Mouse (Mus musculus) cerebellum, adult 8-10 months (tissue): Measurements from ENCODE around the gene Med16.
A peak's percentile ranks its signal among the peaks of the same experiment; 100 is the strongest.

Experiments used
- DNase-seq: peaks from one replicate; pipeline ENCODE4 v3.0.0; 2022

Gene Med16

GRCm38 (mm10) chr10:79883297-79884084 lies 25.2 kb downstream of the Med16 start:
- DNase-seq = peak; percentile 80

- DNase-seq = no peak
Observed at GRCm38 (mm10) chr10:79881981-79882380, 26.7 kb downstream of the Med16 start.

DNA sequence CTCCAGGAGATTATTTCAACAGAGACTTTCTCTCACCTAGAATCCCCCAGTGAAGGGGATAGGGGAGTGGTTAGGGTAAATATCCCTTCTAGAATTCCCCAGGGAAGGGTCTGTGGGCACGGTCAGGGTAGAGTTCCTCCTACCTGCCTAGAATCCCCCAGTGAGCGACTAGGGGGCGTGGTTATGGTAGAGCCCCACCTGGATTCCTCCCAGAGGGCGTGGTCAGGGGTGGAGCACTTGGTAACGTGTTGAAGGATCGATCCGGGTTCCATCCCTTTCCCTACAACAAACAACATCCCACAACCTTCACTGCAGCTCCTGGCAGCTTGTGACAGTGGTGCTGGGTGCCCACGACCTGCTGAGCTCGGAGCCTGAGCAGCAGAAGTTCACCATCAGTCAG lies 28.0 kb downstream of the Med16 start:
- DNase-seq = no peak

DNA sequence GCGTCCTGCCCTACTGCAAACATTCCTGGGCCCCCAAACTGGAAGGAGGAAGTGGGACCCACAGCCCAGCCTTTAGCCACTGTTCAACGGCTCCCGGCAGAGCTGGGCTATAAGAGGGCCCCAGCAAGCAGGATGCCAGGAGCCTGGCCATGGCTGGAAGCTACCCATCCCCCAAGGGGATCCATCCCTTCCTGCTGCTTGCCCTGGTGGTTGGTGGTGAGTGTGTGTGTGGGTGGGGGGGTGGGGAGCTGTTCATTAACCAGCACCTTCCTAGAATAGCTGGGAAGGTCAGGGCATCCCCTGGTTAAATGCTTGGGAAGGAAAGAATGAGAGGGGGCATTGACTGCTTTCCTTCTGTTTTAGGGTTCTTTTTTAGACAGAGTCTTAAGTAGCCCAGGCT lies 29.2 kb downstream of the Med16 start:
- no peak for DNase-seq

DNA sequence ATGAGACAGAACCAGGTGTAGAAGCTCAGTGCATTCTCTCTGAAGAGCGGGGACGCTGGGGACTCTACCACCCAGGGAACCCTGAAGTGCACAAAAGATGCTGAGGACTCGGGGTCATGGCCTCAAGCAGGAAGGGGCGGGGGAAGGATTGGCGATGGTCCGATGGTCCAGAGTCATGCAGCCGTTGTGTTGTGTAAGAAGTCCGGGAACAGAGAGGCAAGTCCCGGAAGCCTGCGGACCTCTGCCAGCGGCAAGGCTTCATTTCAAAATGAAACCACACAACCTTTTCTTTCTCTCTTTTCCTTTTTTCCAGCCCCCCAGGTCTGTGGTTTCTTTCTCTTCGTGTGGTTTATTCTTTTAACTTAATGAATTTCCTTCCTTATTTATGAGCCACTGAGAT lies 31.0 kb downstream of the Med16 start:
- DNase-seq = no peak

- DNase-seq = no peak
Observed at GRCm38 (mm10) chr10:79877174-79877573, 31.5 kb downstream of the Med16 start.

- no peak for DNase-seq
Observed at GRCm38 (mm10) chr10:79874290-79874862, 34.3 kb downstream of the Med16 start, which contains the start of the genes Prtn3 and Plppr3. TSS of gene Prtn3 (plus strand) at chr10:79874476. TSS of gene Plppr3 (minus strand) at chr10:79874634.

DNA sequence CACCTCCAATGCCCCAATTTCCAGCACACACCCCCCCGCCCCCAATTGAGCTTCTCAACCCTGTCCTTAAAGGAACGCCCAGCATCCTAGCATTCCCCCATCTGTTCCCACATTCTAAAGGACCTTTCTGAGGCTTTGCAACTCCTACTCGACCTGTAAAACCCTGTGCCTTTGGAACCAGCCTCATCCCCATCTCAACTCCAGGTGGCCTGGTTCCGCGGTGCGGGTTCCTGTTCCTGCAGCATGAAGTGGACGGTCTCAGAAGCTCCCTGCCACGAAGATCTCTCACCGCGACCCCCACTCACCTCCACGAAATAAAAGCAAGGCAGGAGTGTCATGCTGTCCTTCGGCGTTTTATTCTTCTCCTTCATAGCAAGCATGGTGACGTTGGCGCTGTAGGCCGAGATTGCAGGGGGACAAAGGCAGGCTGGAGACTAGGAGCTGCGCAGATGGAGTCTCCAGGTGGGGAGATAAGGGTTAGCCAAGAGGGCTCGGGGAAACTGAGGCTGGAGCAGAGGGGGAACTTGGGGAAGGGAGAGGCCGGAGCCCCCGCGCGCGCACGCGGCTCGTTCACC lies 34.9 kb downstream of the Med16 start:
- no peak for DNase-seq

GRCm38 (mm10) chr10:79873313-79873712 lies 35.4 kb downstream of the Med16 start:
- DNase-seq = no peak

GRCm38 (mm10) chr10:79872862-79873261 lies 35.9 kb downstream of the Med16 start:
- no peak for DNase-seq

GRCm38 (mm10) chr10:79871845-79872244 lies 36.9 kb downstream of the Med16 start:
- DNase-seq = no peak

DNA sequence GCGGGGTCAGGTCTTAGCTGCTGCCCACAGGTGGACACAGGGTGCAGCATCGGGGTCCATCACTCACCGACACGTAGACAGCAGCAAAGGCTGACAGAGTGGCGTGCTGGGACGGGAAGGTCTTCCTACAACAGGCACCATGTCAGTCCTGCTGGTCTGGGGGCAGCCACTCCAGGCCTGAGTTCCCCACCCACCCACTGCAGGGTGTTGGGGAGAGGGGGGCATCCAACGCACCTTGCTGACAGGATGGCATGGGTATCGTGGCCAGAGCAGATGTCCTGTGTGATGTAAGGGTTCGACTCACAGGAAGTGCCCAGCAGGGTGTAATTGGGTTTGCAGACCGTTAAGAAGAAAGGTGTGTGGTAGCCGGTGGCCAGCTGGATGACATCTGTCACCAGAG lies 42.1 kb downstream of the Med16 start:
- no peak for DNase-seq

GRCm38 (mm10) chr10:79865801-79866295 lies 42.9 kb downstream of the Med16 start:
- DNase-seq = no peak

DNA sequence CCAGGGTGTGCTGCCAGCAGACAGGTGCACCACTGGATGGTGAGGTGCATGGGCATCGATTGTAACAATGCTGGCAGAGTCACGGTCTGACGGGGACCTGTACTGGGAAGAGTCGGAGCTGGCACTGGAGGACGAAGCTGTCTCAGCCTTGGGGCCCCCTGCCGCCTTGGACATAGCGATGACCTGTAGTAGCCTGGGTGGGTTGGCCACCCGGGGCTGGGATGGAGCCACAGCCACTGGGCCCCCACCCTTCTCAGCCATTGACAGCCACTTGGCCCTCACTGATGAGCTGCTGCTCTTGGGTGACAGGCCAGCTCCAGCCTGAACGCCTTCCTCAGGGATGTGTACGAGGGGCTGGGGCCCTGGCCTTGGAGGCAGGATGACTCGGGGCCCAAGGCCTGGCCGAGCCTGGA lies 43.5 kb downstream of the Med16 start:
- no peak for DNase-seq

GRCm38 (mm10) chr10:79864351-79865188 lies 44.2 kb downstream of the Med16 start:
- DNase-seq = no peak

DNA sequence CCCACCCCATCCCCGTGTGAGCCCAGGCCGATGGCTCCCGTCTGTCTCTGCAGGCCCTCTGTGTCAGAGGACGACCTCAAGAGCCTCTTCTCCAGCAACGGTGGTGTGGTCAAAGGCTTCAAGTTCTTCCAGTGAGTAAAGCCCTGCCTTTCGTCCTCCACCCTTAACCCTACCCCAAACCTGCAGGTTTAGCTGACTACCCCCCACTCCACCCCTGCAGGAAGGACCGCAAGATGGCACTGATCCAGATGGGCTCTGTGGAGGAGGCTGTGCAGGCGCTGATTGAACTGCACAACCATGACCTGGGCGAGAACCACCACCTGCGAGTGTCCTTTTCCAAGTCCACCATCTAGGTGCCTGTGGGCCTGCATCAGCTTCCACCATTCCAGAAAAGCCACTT lies 45.8 kb downstream of the Med16 start:
- no peak for DNase-seq

DNA sequence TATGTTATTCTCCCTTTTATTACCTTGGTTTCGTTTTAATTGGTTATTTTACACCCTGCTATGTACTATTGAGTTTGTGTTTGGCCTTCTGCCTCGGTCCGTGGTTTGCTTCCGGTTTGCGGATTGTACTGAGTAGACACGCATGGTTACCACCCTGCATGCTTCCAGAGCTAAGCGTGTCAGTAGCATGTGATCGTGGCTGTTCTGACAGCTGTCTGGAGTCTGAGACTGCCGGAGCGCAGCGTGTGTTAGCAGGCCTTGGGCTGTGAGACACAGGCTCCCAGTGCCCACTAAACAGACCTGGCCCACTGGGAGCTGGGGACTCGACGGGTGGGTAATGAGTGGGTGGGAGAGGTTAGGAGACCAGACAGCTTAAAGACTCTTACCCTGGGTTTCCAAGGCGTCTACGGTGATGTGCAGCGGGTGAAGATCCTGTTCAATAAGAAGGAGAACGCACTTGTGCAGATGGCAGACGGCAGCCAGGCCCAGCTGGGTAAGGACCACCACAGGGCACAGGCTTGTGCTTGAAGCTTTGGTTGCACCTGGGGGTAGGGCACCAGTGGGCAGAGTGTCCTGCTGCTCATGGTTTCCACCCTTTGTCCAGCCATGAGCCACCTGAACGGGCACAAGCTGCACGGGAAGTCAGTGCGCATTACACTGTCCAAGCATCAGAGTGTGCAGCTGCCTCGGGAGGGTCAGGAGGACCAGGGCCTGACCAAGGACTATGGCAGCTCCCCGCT lies 46.5 kb downstream of the Med16 start:
- DNase-seq = no peak

GRCm38 (mm10) chr10:79861230-79862048 lies 47.3 kb downstream of the Med16 start:
- DNase-seq = no peak

GRCm38 (mm10) chr10:79860079-79860911 lies 48.4 kb downstream of the Med16 start:
- DNase-seq = no peak

- DNase-seq = no peak
Observed at GRCm38 (mm10) chr10:79859116-79859515, 49.6 kb downstream of the Med16 start.
